Comparison of ENCODE assay signal across 7 mouse cellular contexts in the genomic region with DNA sequence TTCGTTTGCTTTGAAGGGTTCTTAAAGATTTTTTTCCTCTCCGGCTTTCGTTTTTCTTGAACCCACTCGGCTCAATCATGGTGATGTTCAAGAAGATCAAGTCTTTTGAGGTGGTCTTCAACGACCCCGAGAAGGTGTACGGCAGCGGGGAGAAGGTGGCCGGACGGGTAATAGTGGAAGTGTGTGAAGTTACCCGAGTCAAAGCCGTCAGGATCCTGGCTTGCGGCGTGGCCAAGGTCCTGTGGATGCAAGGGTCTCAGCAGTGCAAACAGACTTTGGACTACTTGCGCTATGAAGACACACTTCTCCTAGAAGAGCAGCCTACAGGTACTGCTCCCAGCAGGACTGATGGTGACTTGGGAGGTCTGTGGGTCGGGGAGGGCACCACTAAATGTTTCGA. TPM values are rescaled to one million over a fixed set of nuclear protein-coding genes. Genes with fewer than 3 reads are reported as not detected.
A peak's percentile ranks its signal among the peaks of the same experiment; 100 is the strongest.
DNase-seq lines count a peak whose midpoint lies in the region; ATAC-seq and TF ChIP-seq lines count a peak whose summit lies in the region.

No protein-coding gene starts in this region.

- WGBS in forebrain, embryonic 15.5 days = under 1% methylated on average over 17 of the region's 17 CpGs
- under 1% methylated on average over 17 of the region's 17 CpGs for WGBS in kidney, postnatal 0 days
- 1% methylated on average over 17 of the region's 17 CpGs for WGBS in midbrain, embryonic 14.5 days

- no peaks in the 10 kb centered on the region for H3K27me3 ChIP-seq in forebrain, embryonic 15.5 days
- no peaks in the 10 kb centered on the region for H3K27me3 ChIP-seq in kidney, postnatal 0 days (ENCODE audit: insufficient read depth, low read length)
- no peaks in the 10 kb centered on the region for H3K27me3 ChIP-seq in midbrain, embryonic 14.5 days (ENCODE audit: control insufficient read depth, insufficient read depth, low read length)

- peaks cover 28% of the 10 kb centered on the region for H3K36me3 ChIP-seq in ES-E14 (ENCODE audit: control insufficient read depth, insufficient read depth, low read length, poor library complexity, severe bottlenecking)
- H3K36me3 ChIP-seq in forebrain, embryonic 15.5 days = peaks cover 18% of the 10 kb centered on the region
- peaks cover 21% of the 10 kb centered on the region for H3K36me3 ChIP-seq in kidney, postnatal 0 days (ENCODE audit: insufficient read depth, low read length)
- H3K36me3 ChIP-seq in midbrain, embryonic 14.5 days (ENCODE audit: control insufficient read depth, insufficient read depth, low read length) = peaks cover 22% of the 10 kb centered on the region

- H3K4me2 ChIP-seq in forebrain, embryonic 15.5 days (replicated peaks) = peak overlapping the region; percentile 75
- H3K4me2 ChIP-seq in kidney, postnatal 0 days (ENCODE audit: low read length) = peak overlapping the region; percentile 80
- H3K4me2 ChIP-seq in midbrain, embryonic 14.5 days (ENCODE audit: low read length) = peak overlapping the region; percentile 76

- peak overlapping the region; percentile 88 for H3K9ac ChIP-seq in ES-E14 (ENCODE audit: insufficient read depth, low read depth, low read length, poor library complexity, severe bottlenecking)
- H3K9ac ChIP-seq in forebrain, embryonic 15.5 days (replicated peaks) = peak overlapping the region; percentile 58
- H3K9ac ChIP-seq in kidney, postnatal 0 days (ENCODE audit: low read depth, low read length) = peak overlapping the region; percentile 96
- peak overlapping the region; percentile 59 for H3K9ac ChIP-seq in midbrain, embryonic 14.5 days (replicated peaks; ENCODE audit: low read length)

- in situ Hi-C loops in ES-E14 (cut with MboI; ENCODE audit: low sequenced_read_pairs in 2 of 2, unreplicated experiment in 2 of 2) = no loop called here

- H3K4me1 ChIP-seq in ES-E14 (ENCODE audit: control insufficient read depth in 2 of 2, insufficient read depth in 2 of 2, low read length in 2 of 2, poor library complexity in 1 of 2) = peaks cover 0 to 9% of the 10 kb centered on the region in 2 experiments; a peak in 3 of 4 replicates
- peaks cover 62% of the 10 kb centered on the region for H3K4me1 ChIP-seq in forebrain, embryonic 15.5 days
- peaks cover 11% of the 10 kb centered on the region for H3K4me1 ChIP-seq in kidney, postnatal 0 days (replicated peaks; ENCODE audit: insufficient read depth, low read length)
- H3K4me1 ChIP-seq in midbrain, embryonic 14.5 days (ENCODE audit: control insufficient read depth, insufficient read depth, low read length) = peaks cover 40% of the 10 kb centered on the region

- H3K27ac ChIP-seq in ES-E14 (ENCODE audit: insufficient read depth, low read depth, low read length, poor library complexity, severe bottlenecking) = peak overlapping the region; percentile 76
- peak overlapping the region; percentile 58 for H3K27ac ChIP-seq in forebrain, embryonic 15.5 days (replicated peaks)
- peak overlapping the region; percentile 97 for H3K27ac ChIP-seq in kidney, postnatal 0 days
- peak overlapping the region; percentile 63 for H3K27ac ChIP-seq in midbrain, embryonic 14.5 days (replicated peaks; ENCODE audit: low read depth, low read length)

- H3K4me3 ChIP-seq in ES-E14 (ENCODE audit: insufficient read depth in 1 of 2, low read depth in 1 of 2, low read length in 2 of 2, poor library complexity in 1 of 2, severe bottlenecking in 1 of 2) = peak overlapping the region; percentile 60 to 89
- peak overlapping the region; percentile 63 for H3K4me3 ChIP-seq in forebrain, embryonic 15.5 days
- peak overlapping the region; percentile 76 for H3K4me3 ChIP-seq in kidney, postnatal 0 days (replicated peaks; ENCODE audit: low read depth, low read length)
- peak overlapping the region; percentile 72 for H3K4me3 ChIP-seq in midbrain, embryonic 14.5 days (replicated peaks; ENCODE audit: low read depth, low read length)

- peak; percentile 66 to 73 for DNase-seq in B cell, adult 2 months
- DNase-seq in ES-E14 (ENCODE audit: low read depth, low spot score) = no peak
- DNase-seq in kidney, postnatal 0 days (ENCODE audit: low spot score) = no peak
- DNase-seq in midbrain, embryonic 14.5 days = peak; percentile 41
- DNase-seq in ovary, postnatal 10 days (ENCODE audit: low spot score) = no peak
- no peak for DNase-seq in ovary, adult 18-20 months (ENCODE audit: low spot score)

- TF ChIP-seq CTCF in kidney, postnatal 0 days (IDR thresholded peaks at IDR 0.05; ENCODE audit: low read depth) = no peak

- no peaks in the 10 kb centered on the region for H3K9me3 ChIP-seq in ES-E14 (ENCODE audit: control insufficient read depth, insufficient read depth, low read depth, low read length)
- H3K9me3 ChIP-seq in forebrain, embryonic 15.5 days = no peaks in the 10 kb centered on the region
- H3K9me3 ChIP-seq in kidney, postnatal 0 days (replicated peaks; ENCODE audit: low read length) = no peaks in the 10 kb centered on the region
- no peaks in the 10 kb centered on the region for H3K9me3 ChIP-seq in midbrain, embryonic 14.5 days (ENCODE audit: control insufficient read depth, low read length)

- no peak for ATAC-seq in forebrain, embryonic 15.5 days (replicated peaks)
- ATAC-seq in kidney, postnatal 0 days (replicated peaks; ENCODE audit: low FRiP score, low read depth) = no peak
- ATAC-seq in midbrain, embryonic 14.5 days (ENCODE audit: low FRiP score, low TSS enrichment) = no peak

TF ChIP-seq in ES-E14, 5 proteins besides CTCF, POLR2A, EP300 and RAD21:
- TF ChIP-seq CHD2 (IDR thresholded peaks at IDR 0.05; ENCODE audit: low read depth, low read length) = no peak
- no peak for TF ChIP-seq MAFK (IDR thresholded peaks at IDR 0.05; ENCODE audit: insufficient read depth, low read depth, low read length)
- TF ChIP-seq ZC3H11A (IDR thresholded peaks at IDR 0.05; ENCODE audit: borderline replicate concordance, low read depth, low read length) = no peak
- no peak for TF ChIP-seq ZNF384 (IDR thresholded peaks at IDR 0.05; ENCODE audit: low read depth, low read length)
- no peak for TF ChIP-seq HCFC1 (IDR thresholded peaks at IDR 0.05; ENCODE audit: borderline replicate concordance, insufficient read depth, low read length)

RNA-seq across cellular contexts. Expression of a gene that starts 0.4 kb away (rescaled TPM):
- 128 and 161 TPM in 2 replicates for total RNA-seq in ES-E14 (2012; rRNA removed)
- 68.4 and 69.3 TPM in 2 replicates for polyA plus RNA-seq in forebrain, embryonic 15.5 days (2015; fragmentation: Nextera tagmentation; extraction: Ambion mirVana)
- polyA plus RNA-seq in kidney, postnatal 0 days (2015; fragmentation: Nextera tagmentation; extraction: Ambion mirVana) = 241 and 254 TPM in 2 replicates
- polyA plus RNA-seq in midbrain, embryonic 14.5 days (2014; fragmentation: Nextera tagmentation; extraction: Ambion mirVana) = 45.0 and 60.1 TPM in 2 replicates

RNA-seq across cellular contexts. Expression of a gene that starts 18.6 kb away (rescaled TPM):
- 1.8 and 2.0 TPM in 2 replicates for total RNA-seq in ES-E14 (2012; rRNA removed)
- 0.92 and 2.0 TPM in 2 replicates for polyA plus RNA-seq in forebrain, embryonic 15.5 days (2015; fragmentation: Nextera tagmentation; extraction: Ambion mirVana)
- polyA plus RNA-seq in kidney, postnatal 0 days (2015; fragmentation: Nextera tagmentation; extraction: Ambion mirVana) = not detected in 2 replicates
- polyA plus RNA-seq in midbrain, embryonic 14.5 days (2014; fragmentation: Nextera tagmentation; extraction: Ambion mirVana) = 0.43 and 0.45 TPM in 2 replicates

RNA-seq across cellular contexts. Expression of a gene that starts 33.2 kb away (rescaled TPM):
- 1.0 and 1.2 TPM in 2 replicates for total RNA-seq in ES-E14 (2012; rRNA removed)
- polyA plus RNA-seq in forebrain, embryonic 15.5 days (2015; fragmentation: Nextera tagmentation; extraction: Ambion mirVana) = 0.43 and 0.82 TPM in 2 replicates
- polyA plus RNA-seq in kidney, postnatal 0 days (2015; fragmentation: Nextera tagmentation; extraction: Ambion mirVana) = 0.07 and 0.10 TPM in 2 replicates
- polyA plus RNA-seq in midbrain, embryonic 14.5 days (2014; fragmentation: Nextera tagmentation; extraction: Ambion mirVana) = 0.84 and 1.3 TPM in 2 replicates

RNA-seq across cellular contexts. Expression of a gene that starts 35.8 kb away (rescaled TPM):
- total RNA-seq in ES-E14 (2012; rRNA removed) = 5.7 and 8.1 TPM in 2 replicates
- 42.4 and 45.3 TPM in 2 replicates for polyA plus RNA-seq in forebrain, embryonic 15.5 days (2015; fragmentation: Nextera tagmentation; extraction: Ambion mirVana)
- polyA plus RNA-seq in kidney, postnatal 0 days (2015; fragmentation: Nextera tagmentation; extraction: Ambion mirVana) = 26.0 and 28.2 TPM in 2 replicates
- polyA plus RNA-seq in midbrain, embryonic 14.5 days (2014; fragmentation: Nextera tagmentation; extraction: Ambion mirVana) = 14.8 and 17.1 TPM in 2 replicates

RNA-seq across cellular contexts. Expression of a gene that starts 38.3 kb away (rescaled TPM):
- 0.67 and 1.1 TPM in 2 replicates for total RNA-seq in ES-E14 (2012; rRNA removed)
- 12.5 and 13.4 TPM in 2 replicates for polyA plus RNA-seq in forebrain, embryonic 15.5 days (2015; fragmentation: Nextera tagmentation; extraction: Ambion mirVana)
- polyA plus RNA-seq in kidney, postnatal 0 days (2015; fragmentation: Nextera tagmentation; extraction: Ambion mirVana) = 1.2 and 1.3 TPM in 2 replicates
- polyA plus RNA-seq in midbrain, embryonic 14.5 days (2014; fragmentation: Nextera tagmentation; extraction: Ambion mirVana) = 12.0 and 13.7 TPM in 2 replicates

Comparison
In these comparisons a context has a peak if more than half of its experiments do, and no peak if none do; other contexts are left out.
1. DNase-seq: peak in B cell, adult 2 months (2 of 2) and midbrain, embryonic 14.5 days (single experiment); none in ES-E14 (single experiment), kidney, postnatal 0 days (single experiment), ovary, postnatal 10 days (single experiment) and ovary, adult 18-20 months (single experiment).
2. Peak in every context shown above with its lines, with median percentiles within 50 percentile points of each other: H3K27ac ChIP-seq, H3K4me3 ChIP-seq, H3K9ac ChIP-seq and H3K4me2 ChIP-seq.